Mouse (Mus musculus): Measurements from ENCODE around the gene Slc6a6.

GRCm38 (mm10) chr6:91727361-91727760, 43.5 kb downstream of the Slc6a6 start:
- TF ChIP-seq EP300 (IDR thresholded peaks at IDR 0.05; ENCODE audit: low read depth) (no peak), CTCF (IDR thresholded peaks at IDR 0.05; ENCODE audit: low read depth) (no peak)
